Mouse (Mus musculus) central nervous system, embryonic 11.5 days (tissue): ENCODE data around the gene Crygc. TPM values are rescaled to one million over a fixed set of nuclear protein-coding genes. Genes with fewer than 3 reads are reported as not detected.

ENCODE experiments used
- polyA plus RNA-seq: library from polyadenylated mRNA; depleted of rRNA; stranded (reverse); fragments of >200 nt; gene quantifications from 2 replicates; pipeline ENCODE4 v1.2.3, GENCODE M21; 2012; rRNA removed

The Crygc gene
- polyA plus RNA-seq = 0.19 and 0.22 TPM in 2 replicates

DNA sequence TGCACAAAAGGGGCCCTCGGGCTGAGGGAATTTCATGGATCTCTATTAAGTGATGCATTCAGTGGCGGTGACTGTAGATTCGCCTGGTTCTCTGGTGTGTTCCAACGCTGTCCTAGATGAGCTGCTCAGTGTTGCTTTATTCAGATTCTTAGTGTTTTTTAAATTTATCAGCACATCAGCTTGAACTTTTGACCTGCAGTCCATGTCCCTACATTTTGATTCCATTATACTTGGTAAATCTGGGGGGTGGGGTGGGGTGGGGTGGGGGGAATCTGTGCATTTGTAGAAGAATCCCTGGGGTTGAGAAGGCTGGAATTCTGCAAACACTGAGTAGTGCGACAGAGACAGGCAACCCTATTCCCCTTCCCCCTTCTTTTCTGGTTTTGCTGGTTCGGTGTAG, at the start of gene Crygc:
TSS of gene Crygc (minus strand) at position 101 of the 400 bp plus-strand sequence.

DNA sequence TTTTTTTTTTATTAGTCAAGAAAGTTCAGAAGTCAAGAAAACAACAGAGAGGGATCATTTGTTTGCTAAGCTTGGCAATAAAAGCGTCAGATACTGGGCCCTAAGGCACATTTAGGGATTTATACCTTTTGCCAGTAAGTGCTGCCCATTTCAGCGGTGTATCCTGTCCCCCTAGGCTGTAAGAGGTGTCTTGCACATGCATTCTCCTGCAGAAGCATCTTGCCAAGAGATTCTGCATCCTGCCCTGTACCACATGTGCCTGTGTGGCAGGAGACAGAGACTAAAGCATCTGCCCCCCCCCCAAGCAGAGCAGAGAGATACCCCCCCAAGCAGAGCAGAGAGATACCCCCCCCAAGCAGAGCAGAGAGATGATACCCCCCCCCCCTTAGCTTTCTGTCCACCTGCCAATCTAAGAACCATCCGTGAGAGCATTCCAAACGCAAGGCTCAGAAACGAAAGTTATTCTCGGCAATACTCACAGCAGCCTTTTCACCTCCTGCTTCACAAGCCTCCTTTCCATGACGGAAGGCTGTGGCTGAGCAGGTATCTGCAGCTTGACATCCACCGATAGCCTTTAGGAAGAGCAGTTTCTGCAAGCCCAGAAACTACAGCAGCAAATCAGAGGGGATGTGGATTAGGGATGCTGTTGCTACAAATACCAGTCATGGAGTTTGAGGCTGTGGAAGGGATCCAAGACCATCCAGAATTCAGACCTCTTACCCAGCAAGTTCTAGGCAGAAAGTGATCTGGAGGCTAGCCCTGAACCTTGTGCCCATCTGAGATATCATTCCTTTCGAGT, 49.3 kb upstream of the Crygc start, which contains the start of gene D630023F18Rik:
TSS of gene D630023F18Rik (minus strand) at position 641 of the 799 bp plus-strand sequence.

DNA sequence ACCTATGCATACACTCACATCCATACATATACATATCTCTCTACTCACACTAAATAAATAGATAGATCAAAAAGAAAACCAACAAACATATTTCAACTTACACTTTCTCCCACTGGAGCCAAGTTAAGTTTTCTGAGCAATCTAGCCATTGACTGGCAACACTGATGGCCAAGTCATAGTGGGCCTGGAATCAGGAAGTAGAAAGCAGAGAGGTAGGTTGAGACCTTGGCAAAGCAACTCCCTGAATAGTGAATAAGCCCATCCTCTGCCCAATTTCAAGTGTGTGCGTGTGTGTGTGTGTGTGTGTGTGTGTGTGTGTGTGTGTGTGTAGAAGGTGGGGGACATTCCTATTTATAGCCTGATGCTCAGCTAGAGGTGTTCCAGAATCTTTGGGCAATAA, 45.9 kb upstream of the Crygc start, which contains the start of gene Gm28845:
TSS of gene Gm28845 (minus strand) at position 121 of the 400 bp plus-strand sequence.

DNA sequence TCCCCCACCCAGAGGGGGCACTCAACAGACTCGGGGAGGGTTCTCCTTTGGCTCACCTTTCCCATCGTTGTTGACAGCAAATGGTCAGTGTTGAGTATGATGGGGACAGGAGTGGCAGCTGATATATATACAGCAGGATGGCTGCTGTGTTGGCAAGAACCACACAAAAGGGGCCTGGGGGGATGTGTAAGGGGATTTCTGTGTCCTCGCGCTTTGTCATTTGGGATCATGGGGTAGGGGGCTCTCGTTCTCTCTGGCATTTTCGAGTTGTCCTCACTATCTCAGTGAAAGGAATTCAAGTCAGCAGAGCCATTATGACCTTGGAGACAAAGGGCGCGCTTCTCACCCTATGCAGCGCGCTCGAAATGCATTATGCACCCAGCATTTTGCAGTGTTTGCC, 29.8 kb upstream of the Crygc start, which contains the start of gene Cryga:
TSS of gene Cryga (minus strand) at position 101 of the 400 bp plus-strand sequence.

DNA sequence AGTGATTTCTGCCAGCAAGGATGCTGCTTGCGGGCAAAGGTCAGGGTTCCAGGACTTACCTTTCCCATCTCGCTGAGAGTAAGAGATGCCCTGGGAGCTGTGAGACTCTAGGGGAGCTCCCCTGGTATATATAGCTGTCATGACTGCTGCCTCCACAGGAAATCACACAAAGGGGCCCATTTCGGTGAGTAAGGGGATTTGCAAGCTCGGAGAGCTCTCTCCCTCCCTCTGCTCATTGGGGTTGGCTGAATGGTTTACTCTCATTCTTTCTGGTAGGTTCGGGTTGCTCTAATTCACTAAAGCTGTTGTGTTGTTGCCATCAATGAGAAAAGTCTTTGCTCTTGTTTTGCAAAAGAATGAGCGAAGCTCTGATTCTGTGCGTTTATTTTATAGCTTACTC, 8.7 kb upstream of the Crygc start, which contains the start of gene Crygb:
TSS of gene Crygb (minus strand) at position 101 of the 400 bp plus-strand sequence.

DNA sequence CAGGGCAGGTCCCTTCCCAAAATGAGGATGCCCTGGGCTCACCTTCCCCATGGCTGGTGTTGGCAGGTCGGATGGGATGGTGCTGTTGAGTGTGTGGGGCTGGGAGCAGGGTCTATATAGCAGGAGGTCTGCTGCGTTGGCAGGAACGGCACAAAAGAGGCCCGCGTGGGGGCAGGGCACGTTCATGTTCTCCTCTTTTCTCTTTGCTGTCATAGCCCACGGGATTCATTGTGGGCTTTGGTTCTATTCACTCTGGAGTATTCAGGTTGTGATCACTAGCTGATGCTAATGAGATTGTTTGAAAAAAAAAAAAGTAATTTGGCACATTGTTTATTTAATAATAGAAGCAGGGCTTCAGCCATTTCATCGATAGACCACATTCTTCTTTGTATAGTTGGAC, 10.1 kb downstream of the Crygc start, which contains the start of gene Crygd:
TSS of gene Crygd (minus strand) at position 101 of the 400 bp plus-strand sequence.

DNA sequence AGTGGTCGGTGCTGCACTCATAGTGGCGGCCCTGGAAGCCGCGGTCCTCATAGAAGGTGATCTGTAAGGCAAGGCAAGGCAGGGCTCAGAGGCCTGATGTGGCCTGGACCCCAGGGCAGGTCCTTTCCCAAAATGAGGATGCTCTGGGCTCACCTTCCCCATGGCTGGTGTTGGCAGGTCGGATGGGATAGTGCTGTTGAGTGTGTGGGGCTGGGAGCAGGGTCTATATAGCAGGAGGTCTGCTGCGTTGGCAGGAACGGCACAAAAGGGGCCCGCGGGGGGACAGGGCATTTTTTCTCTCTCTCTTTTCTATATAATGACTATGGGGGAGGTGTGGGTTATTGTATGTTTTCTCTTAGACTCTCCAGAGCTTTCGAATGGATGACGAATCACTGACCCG, 22.5 kb downstream of the Crygc start, which contains the start of gene Cryge:
TSS of gene Cryge (minus strand) at position 198 of the 400 bp plus-strand sequence.

DNA sequence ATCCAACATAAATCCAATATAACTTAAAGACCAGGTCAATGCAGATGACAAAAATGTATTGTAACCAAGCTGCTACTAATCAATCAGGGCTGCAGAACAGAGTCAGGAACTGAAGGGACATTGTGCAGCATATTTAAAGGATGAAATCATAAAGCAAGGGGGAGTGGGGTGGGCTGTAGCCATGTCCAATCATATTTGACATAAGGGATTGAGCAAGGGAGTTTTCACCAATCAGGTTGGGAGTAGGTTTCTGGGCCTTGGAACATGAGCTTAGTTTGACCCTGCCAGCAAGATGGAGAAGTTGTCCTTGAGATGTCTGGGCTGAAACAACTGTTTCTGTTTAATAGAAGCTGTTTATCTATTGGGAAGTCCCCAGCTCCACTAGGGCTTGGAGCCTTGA, 40.8 kb downstream of the Crygc start, which contains the start of gene Akr1cl:
TSS of gene Akr1cl (minus strand) at position 119 of the 400 bp plus-strand sequence.

Other genes starting within 250 kb of the Crygc start
- 2.7 and 4.1 TPM in 2 replicates for gene Plekhm3, start 116.9 kb downstream of the Crygc start, polyA plus RNA-seq
- 0.13 and 1.3 TPM in 2 replicates for gene Akr1cl, start 40.9 kb downstream of the Crygc start, polyA plus RNA-seq
- 0.58 and 0.62 TPM in 2 replicates for gene Cryge, start 22.5 kb downstream of the Crygc start, polyA plus RNA-seq
- 0.32 TPM in 1 of 2 replicates, not detected in the other for gene Crygd, start 10.2 kb downstream of the Crygc start, polyA plus RNA-seq
- gene Crygb, start 8.6 kb upstream of the Crygc start, polyA plus RNA-seq = 0.11 and 0.18 TPM in 2 replicates
- gene Cryga, start 29.7 kb upstream of the Crygc start, polyA plus RNA-seq = 0.11 TPM in 1 of 2 replicates, not detected in the other
- gene Gm28845, start 45.9 kb upstream of the Crygc start, polyA plus RNA-seq = not detected in 2 replicates
- gene D630023F18Rik, start 49.5 kb upstream of the Crygc start, polyA plus RNA-seq = 0.19 and 0.25 TPM in 2 replicates
- 143 and 168 TPM in 2 replicates for gene Idh1, start 112.8 kb upstream of the Crygc start, polyA plus RNA-seq
- 11.2 and 13.4 TPM in 2 replicates for gene Pikfyve, start 113.0 kb upstream of the Crygc start, polyA plus RNA-seq
- 0.24 and 0.76 TPM in 2 replicates for gene Pth2r, start 208.4 kb upstream of the Crygc start, polyA plus RNA-seq